Mouse (Mus musculus): ENCODE measurements around the gene Trim47.

Gene Trim47

GRCm38 (mm10) chr11:116087194-116088130 lies 39.5 kb downstream of the Trim47 start:
- DNase-seq, result peak; percentile 89

- peak; percentile 95 for DNase-seq
These were observed 40.5 kb downstream of the Trim47 start, which contains the start of gene Wbp2 for GRCm38 (mm10) chr11:116086258-116087193. Gene Wbp2 (minus strand): TSS chr11:116086995.

GRCm38 (mm10) chr11:116084166-116084565 lies 42.8 kb downstream of the Trim47 start:
- DNase-seq, result no peak

GRCm38 (mm10) chr11:116083096-116083672 lies 43.8 kb downstream of the Trim47 start:
- no peak for DNase-seq

GRCm38 (mm10) chr11:116081081-116081480 lies 45.9 kb downstream of the Trim47 start:
- peak; percentile 74 for DNase-seq

- DNase-seq, result peak; percentile 56
These were observed 47.5 kb downstream of the Trim47 start for GRCm38 (mm10) chr11:116079511-116079910.

- DNase-seq, result peak; percentile 36
These were observed 48.2 kb downstream of the Trim47 start for GRCm38 (mm10) chr11:116078676-116079320.

GRCm38 (mm10) chr11:116078221-116078620 lies 48.8 kb downstream of the Trim47 start:
- DNase-seq, result peak; percentile 34

GRCm38 (mm10) chr11:116077446-116078204 lies 49.4 kb downstream of the Trim47 start, which contains the start of gene Unc13d:
Gene Unc13d (minus strand): TSS chr11:116077961.
- DNase-seq, result peak; percentile 40

GRCm38 (mm10) chr11:116076836-116077235 lies 50.2 kb downstream of the Trim47 start:
- peak; percentile 19 for DNase-seq

GRCm38 (mm10) chr11:116076266-116076540 lies 50.8 kb downstream of the Trim47 start:
- peak; percentile 13 for DNase-seq

- no peak for DNase-seq
These were observed 51.3 kb downstream of the Trim47 start for GRCm38 (mm10) chr11:116075539-116076265.

- no peak for DNase-seq
These were observed 52.5 kb downstream of the Trim47 start for GRCm38 (mm10) chr11:116074436-116074991.

GRCm38 (mm10) chr11:116072608-116073007 lies 54.4 kb downstream of the Trim47 start:
- no peak for DNase-seq

GRCm38 (mm10) chr11:116071510-116071909 lies 55.5 kb downstream of the Trim47 start:
- DNase-seq, result no peak

GRCm38 (mm10) chr11:116065345-116065744 lies 61.7 kb downstream of the Trim47 start:
- DNase-seq, result no peak

- peak; percentile 60 for DNase-seq
These were observed 62.7 kb downstream of the Trim47 start for GRCm38 (mm10) chr11:116064187-116064867.

GRCm38 (mm10) chr11:116063562-116063961 lies 63.4 kb downstream of the Trim47 start:
- DNase-seq, result peak; percentile 96

- peak; percentile 67 for DNase-seq
These were observed 64.5 kb downstream of the Trim47 start for GRCm38 (mm10) chr11:116062521-116062920.
